Mouse (Mus musculus) cerebellum, adult 2 months (tissue): ENCODE measurements around the gene Kpna2.

Source experiments
- CTCF ChIP-seq: fragments of 200-500 bp; IDR thresholded peaks from 2 replicates; pipeline ENCODE4 v1.5.1; 2011; ENCODE audit warnings: low read depth, mild to moderate bottlenecking, control low read depth, low read length, moderate library complexity, borderline replicate concordance; ENCODE audit not compliant: insufficient read depth
- POLR2A ChIP-seq: fragments of 200-500 bp; IDR thresholded peaks from 2 replicates; pipeline ENCODE4 v1.6.1; 2011; ENCODE audit warnings: low read length, control low read depth, borderline replicate concordance; ENCODE audit not compliant: insufficient read depth

DNA sequence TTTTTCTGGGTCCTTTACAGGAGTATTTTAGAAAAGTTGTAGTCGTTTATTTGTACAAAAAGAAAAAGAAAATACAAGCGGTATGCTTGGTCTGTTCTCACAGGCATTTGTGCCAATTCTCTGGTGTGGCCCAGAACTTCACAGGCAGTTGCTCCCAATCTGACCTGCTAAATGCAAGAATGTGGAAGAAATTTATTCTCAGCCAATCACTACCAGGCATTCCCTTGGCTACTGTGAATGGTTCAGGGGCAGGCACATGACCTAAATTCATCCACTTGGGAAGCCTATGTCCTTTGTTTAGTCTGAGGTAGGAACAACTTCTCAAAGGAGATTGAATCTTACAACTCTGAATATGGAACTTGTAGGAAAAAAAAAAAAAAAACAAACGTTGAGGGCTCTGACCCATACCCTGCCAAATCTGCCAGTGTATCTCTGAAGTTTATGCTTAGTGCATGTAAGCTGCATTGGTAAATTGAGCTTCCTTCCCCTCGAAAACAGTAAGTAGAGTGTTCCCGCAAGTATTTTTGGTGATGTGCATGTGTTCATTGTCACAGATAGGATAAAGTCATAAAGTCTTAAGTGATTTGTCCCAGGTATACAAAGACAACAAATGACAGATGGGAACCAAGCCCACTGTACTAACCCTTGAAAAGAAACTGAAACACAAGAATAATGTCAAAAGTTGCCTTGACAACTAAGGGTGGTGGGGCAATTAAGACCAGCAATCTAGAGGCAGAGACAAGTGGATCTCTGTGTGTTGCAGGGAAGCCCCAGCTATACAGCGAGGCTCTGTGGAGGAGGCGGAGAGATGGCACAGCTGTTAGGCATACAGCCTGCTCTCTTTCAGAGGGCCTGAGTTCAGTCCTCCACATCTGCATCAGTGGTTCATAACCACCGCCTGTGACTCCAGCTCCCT, 2.7 kb upstream of the Kpna2 start:
- TF ChIP-seq CTCF: no peak
- TF ChIP-seq POLR2A: no peak
